In genomic region chr1:135474861-135475570, GRCm38 (mm10) we compare ENCODE assay signal across 11 mouse cellular contexts. TPM values are rescaled to one million over a fixed set of nuclear protein-coding genes. Genes with fewer than 3 reads are reported as not detected.
DNase-seq lines count a peak whose midpoint lies in the region; ATAC-seq and TF ChIP-seq lines count a peak whose summit lies in the region.
"Had no signal": no experiment of that assay in that cellular context is flagged by ENCODE, and none has a peak within 500 bp of the region (broad histone marks: within the 10 kb centered on the region; RNA-seq: fewer than 3 reads in every experiment).

No protein-coding gene starts in this region.

- ATAC-seq in erythroid progenitor cell, adult 5-6 weeks (replicated peaks; ENCODE audit: low FRiP score, poor library complexity, severe bottlenecking), result no peak

- DNase-seq in gastrocnemius, adult 2 months, result peak; percentile 41
- DNase-seq in gastrocnemius, postnatal 25 days, result no peak
- peak; percentile 29 for DNase-seq in lung, postnatal 36 days
- DNase-seq in lung, postnatal 25 days (ENCODE audit: low spot score), result no peak
- peak; percentile 37 for DNase-seq in brain, embryonic 14.5 days (ENCODE audit: low read depth)
- DNase-seq in limb, embryonic 10.5 days (ENCODE audit: low spot score), result no peak
- DNase-seq in thymus, postnatal 10 days (ENCODE audit: low spot score in 2 of 2), result no peak
- DNase-seq: cerebellum, adult 8-10 months; left cerebral cortex, postnatal 4 days; lung, postnatal 10 days had no signal

- H3K9me3 ChIP-seq in limb, embryonic 10.5 days (replicated peaks), result no peaks in the 10 kb centered on the region

- H3K4me3 ChIP-seq in gastrocnemius, adult 2 months, result no peak overlapping the region
- no peak overlapping the region for H3K4me3 ChIP-seq in limb, embryonic 10.5 days

- no peak for TF ChIP-seq POLR2A in brain, embryonic 14.5 days (IDR thresholded peaks at IDR 0.05; ENCODE audit: borderline replicate concordance, extremely low read depth, insufficient read depth, insufficient read length, poor library complexity, severe bottlenecking)

- intact Hi-C loops in gastrocnemius, adult 2 months (cut with DNase I), result no loop called here

- TF ChIP-seq CTCF in gastrocnemius, adult 2 months (IDR thresholded peaks at IDR 0.05), result no peak
- TF ChIP-seq CTCF in brain, embryonic 14.5 days (IDR thresholded peaks at IDR 0.05; ENCODE audit: borderline replicate concordance, extremely low read depth, insufficient read depth, insufficient read length), result no peak

- H3K27me3 ChIP-seq in limb, embryonic 10.5 days (ENCODE audit: low read depth, poor library complexity, severe bottlenecking), result no peaks in the 10 kb centered on the region

- peaks cover 22% of the 10 kb centered on the region for H3K4me1 ChIP-seq in limb, embryonic 10.5 days

- H3K36me3 ChIP-seq in limb, embryonic 10.5 days, result peaks cover 35% of the 10 kb centered on the region

- 66% methylated on average over 15 of the region's 15 CpGs for WGBS in limb, embryonic 10.5 days

- H3K27ac ChIP-seq in gastrocnemius, adult 2 months, result peak overlapping the region; percentile 59
- H3K27ac ChIP-seq in limb, embryonic 10.5 days, result peak overlapping the region; percentile 44; the same call in 1 of the 2 replicates

RNA-seq across cellular contexts. Expression of gene Ipo9, which starts 44.7 kb away (rescaled TPM):
- 10 to 100 TPM; 24.0 to 27.8 TPM for total RNA-seq in gastrocnemius, adult 2 months (2021)
- total RNA-seq in gastrocnemius, postnatal 25 days (2021), result 10 to 100 TPM; 26.0 to 29.0 TPM
- polyA plus RNA-seq in brain, embryonic 14.5 days (2012; rRNA removed), result 185 and 217 TPM in 2 replicates
- 195 and 209 TPM in 2 replicates for polyA plus RNA-seq in limb, embryonic 10.5 days (2016; fragmentation: Nextera tagmentation; extraction: Ambion mirVana)
- 21.0 and 27.0 TPM in 2 replicates for total RNA-seq in erythroid progenitor cell, adult 5-6 weeks (2015; ENCODE audit: low replicate concordance)
- total RNA-seq in erythroid progenitor cell, adult 5-6 weeks (2017; ENCODE audit: low replicate concordance), result 38.0 and 62.0 TPM in 2 replicates

Comparison
In these comparisons a context has a peak if more than half of its experiments do, and no peak if none do; other contexts are left out.
1. DNase-seq: peak in gastrocnemius, adult 2 months (single experiment), lung, postnatal 36 days (single experiment) and brain, embryonic 14.5 days (single experiment); none in gastrocnemius, postnatal 25 days (single experiment), lung, postnatal 25 days (single experiment), limb, embryonic 10.5 days (single experiment) and thymus, postnatal 10 days (0 of 2).